Mouse (Mus musculus): ENCODE measurements around the gene Ttyh2. TPM values are rescaled to one million over a fixed set of nuclear protein-coding genes. Genes with fewer than 3 reads are reported as not detected.
A peak's percentile ranks its signal among the peaks of the same experiment; 100 is the strongest.

The Ttyh2 gene
- total RNA-seq, 2 experiments from 2014 or later = 15.7 to 17.4 TPM

GRCm38 (mm10) chr11:114704071-114704913 lies 29.1 kb downstream of the Ttyh2 start:
- no peak for TF ChIP-seq CTCF (IDR thresholded peaks at IDR 0.05)
- intact Hi-C loops (cut with DNase I) = no loop called here
- peak; percentile 77 for DNase-seq
- Histone ChIP-seq H3K27ac (peak overlapping the region; percentile 71), H3K4me3 (peak overlapping the region; percentile 61)

- no peak overlapping the region for H3K27ac ChIP-seq
Observed at GRCm38 (mm10) chr11:114706358-114706757, 31.1 kb downstream of the Ttyh2 start.

GRCm38 (mm10) chr11:114711393-114711792 lies 36.2 kb downstream of the Ttyh2 start:
- no peak for DNase-seq
- intact Hi-C loops (cut with DNase I) = no loop called here
- H3K4me3 ChIP-seq = no peak overlapping the region
- TF ChIP-seq CTCF (IDR thresholded peaks at IDR 0.05) = no peak
- H3K27ac ChIP-seq = no peak overlapping the region

More at GRCm38 (mm10) chr11:114706358-114706757, 31.1 kb downstream of the Ttyh2 start:
- intact Hi-C loops (cut with DNase I) = no loop called here
- DNase-seq = no peak
- no peak for TF ChIP-seq CTCF (IDR thresholded peaks at IDR 0.05)
- no peak overlapping the region for H3K4me3 ChIP-seq

- intact Hi-C loops (cut with DNase I) = no loop called here
- Histone ChIP-seq H3K27ac (no peak overlapping the region), H3K4me3 (no peak overlapping the region)
- no peak for DNase-seq
- no peak for TF ChIP-seq CTCF (IDR thresholded peaks at IDR 0.05)
Observed at GRCm38 (mm10) chr11:114711861-114712260, 36.6 kb downstream of the Ttyh2 start.

- H3K27ac ChIP-seq = peak overlapping the region; percentile 55
- intact Hi-C loops (cut with DNase I) = no loop called here
- H3K4me3 ChIP-seq = no peak overlapping the region
- TF ChIP-seq CTCF (IDR thresholded peaks at IDR 0.05) = no peak
- no peak for DNase-seq
Observed at GRCm38 (mm10) chr11:114714526-114714925, 39.3 kb downstream of the Ttyh2 start.

- peak; percentile 71 for DNase-seq
- intact Hi-C loops (cut with DNase I) = no loop called here
- TF ChIP-seq CTCF (IDR thresholded peaks at IDR 0.05) = no peak
Observed at GRCm38 (mm10) chr11:114715531-114715930, 40.3 kb downstream of the Ttyh2 start.

GRCm38 (mm10) chr11:114720535-114720934 lies 45.3 kb downstream of the Ttyh2 start:
- no peak for TF ChIP-seq CTCF (IDR thresholded peaks at IDR 0.05)
- H3K4me3 ChIP-seq = no peak overlapping the region
- intact Hi-C loops (cut with DNase I) = no loop called here
- no peak overlapping the region for H3K27ac ChIP-seq
- DNase-seq = no peak

More at GRCm38 (mm10) chr11:114715531-114715930, 40.3 kb downstream of the Ttyh2 start:
- H3K27ac ChIP-seq = peak overlapping the region; percentile 65
- H3K4me3 ChIP-seq = no peak overlapping the region

- intact Hi-C loops (cut with DNase I) = no loop called here
Observed at GRCm38 (mm10) chr11:114722438-114722837, 47.2 kb downstream of the Ttyh2 start.

GRCm38 (mm10) chr11:114723030-114723429 lies 47.8 kb downstream of the Ttyh2 start:
- Histone ChIP-seq H3K27ac (no peak overlapping the region), H3K4me3 (no peak overlapping the region)
- peak; percentile 39 for DNase-seq
- intact Hi-C loops (cut with DNase I) = no loop called here
- no peak for TF ChIP-seq CTCF (IDR thresholded peaks at IDR 0.05)

More at GRCm38 (mm10) chr11:114722438-114722837, 47.2 kb downstream of the Ttyh2 start:
- no peak for DNase-seq
- TF ChIP-seq CTCF (IDR thresholded peaks at IDR 0.05) = no peak
- H3K27ac ChIP-seq = no peak overlapping the region
- no peak overlapping the region for H3K4me3 ChIP-seq

- no peak for TF ChIP-seq CTCF (IDR thresholded peaks at IDR 0.05)
- no peak overlapping the region for H3K4me3 ChIP-seq
- intact Hi-C loops (cut with DNase I) = loop anchor here (5.0 kb wide), 1 partner anchor 48 kb away; the partner anchor contains the start of gene Ttyh2
- peak; percentile 77 for DNase-seq
- peak overlapping the region; percentile 52 for H3K27ac ChIP-seq
Observed at GRCm38 (mm10) chr11:114724787-114725590, 49.8 kb downstream of the Ttyh2 start.

GRCm38 (mm10) chr11:114726965-114727825 lies 52.0 kb downstream of the Ttyh2 start, which contains the start of gene Dnaic2:
Gene Dnaic2, plus strand, starts transcription at chr11:114727408.
- DNase-seq = peak; percentile 87
- H3K4me3 ChIP-seq = peak within 1 kb of the TSS; percentile 69
- intact Hi-C loops (cut with DNase I) = loop anchor here (5.0 kb wide), 1 partner anchor 50 kb away; the partner anchor contains the start of gene Ttyh2
- H3K27ac ChIP-seq = 0 out of 2 replicates have a peak within 1 kb of the TSS, but pooled peaks have one; percentile 12
- TF ChIP-seq CTCF (IDR thresholded peaks at IDR 0.05) = no peak

- TF ChIP-seq CTCF (IDR thresholded peaks at IDR 0.05) = no peak
- Histone ChIP-seq H3K4me3 (peak overlapping the region; percentile 69), H3K27ac (no peak overlapping the region)
- intact Hi-C loops (cut with DNase I) = loop anchor here (5.0 kb wide), 1 partner anchor 51 kb away; the partner anchor contains the start of gene Ttyh2
- DNase-seq = no peak
Observed at GRCm38 (mm10) chr11:114727826-114728186, 52.6 kb downstream of the Ttyh2 start.

Data from gastrocnemius, adult 2 months (tissue).